Comparison of ENCODE assay signal across 12 mouse cellular contexts in genomic region chr4:57730801-57731598, GRCm38 (mm10). TPM values are rescaled to one million over a fixed set of nuclear protein-coding genes. Genes with fewer than 3 reads are reported as not detected.
A peak's percentile ranks its signal among the peaks of the same experiment; 100 is the strongest.
DNase-seq lines count a peak whose midpoint lies in the region; ATAC-seq and TF ChIP-seq lines count a peak whose summit lies in the region.
"Had no signal": no experiment of that assay in that cellular context is flagged by ENCODE, and none has a peak within 500 bp of the region (broad histone marks: within the 10 kb centered on the region; RNA-seq: fewer than 3 reads in every experiment).

No protein-coding gene starts in this region.

- no peak overlapping the region for H3K4me3 ChIP-seq in gastrocnemius, adult 2 months
- H3K4me3 ChIP-seq in hindbrain, embryonic 11.5 days (ENCODE audit: low read depth, low read length): no peak overlapping the region
- H3K4me3 ChIP-seq: hindbrain, embryonic 13.5 days had no signal

- H3K36me3 ChIP-seq in splenic B cell, adult 2 months (ENCODE audit: control insufficient read depth, insufficient read depth, low read length, poor library complexity, severe bottlenecking): no peaks in the 10 kb centered on the region
- no peaks in the 10 kb centered on the region for H3K36me3 ChIP-seq in hindbrain, embryonic 11.5 days (ENCODE audit: control insufficient read depth, insufficient read depth, low read length)
- H3K36me3 ChIP-seq: hindbrain, embryonic 13.5 days had no signal

- ATAC-seq in erythroid progenitor cell, adult 5-6 weeks (replicated peaks; ENCODE audit: low FRiP score, poor library complexity, severe bottlenecking): no peak
- no peak for ATAC-seq in hindbrain, embryonic 11.5 days (ENCODE audit: low FRiP score)

- 84% methylated on average over 11 of the region's 11 CpGs for WGBS in hindbrain, embryonic 11.5 days

- DNase-seq in gastrocnemius, adult 2 months: no peak
- DNase-seq in gastrocnemius, adult 8-10 months (ENCODE audit: low spot score in 2 of 2): no peak
- peak; percentile 28 for DNase-seq in lung, postnatal 36 days
- DNase-seq in lung, postnatal 25 days (ENCODE audit: low spot score): no peak
- peak; percentile 26 for DNase-seq in brain, adult 2 months (ENCODE audit: low read depth, low spot score)
- DNase-seq in splenic B cell, adult 2 months (ENCODE audit: low read depth, low spot score): peak; percentile 40
- DNase-seq in hindbrain, embryonic 11.5 days (ENCODE audit: low spot score): no peak
- DNase-seq: gastrocnemius, postnatal 36 days; lung, embryonic 14.5 days; retina, postnatal 1 day had no signal

- intact Hi-C loops in gastrocnemius, adult 2 months (cut with DNase I): no loop called here

- H3K9me3 ChIP-seq in hindbrain, embryonic 11.5 days (ENCODE audit: control insufficient read depth, low read length): no peaks in the 10 kb centered on the region
- H3K9me3 ChIP-seq: hindbrain, embryonic 13.5 days had no signal

- no peaks in the 10 kb centered on the region for H3K4me1 ChIP-seq in hindbrain, embryonic 11.5 days (replicated peaks; ENCODE audit: control insufficient read depth, insufficient read depth, low read length)
- H3K4me1 ChIP-seq: hindbrain, embryonic 13.5 days had no signal

- TF ChIP-seq CTCF in gastrocnemius, adult 2 months (IDR thresholded peaks at IDR 0.05): no peak

- no peaks in the 10 kb centered on the region for H3K27me3 ChIP-seq in splenic B cell, adult 2 months (ENCODE audit: control insufficient read depth, insufficient read depth, low read length, poor library complexity, severe bottlenecking)
- H3K27me3 ChIP-seq in hindbrain, embryonic 11.5 days (ENCODE audit: control insufficient read depth, insufficient read depth, low read length): no peaks in the 10 kb centered on the region
- H3K27me3 ChIP-seq: hindbrain, embryonic 13.5 days had no signal

- peak overlapping the region; percentile 38; the same call in 1 of the 2 replicates for H3K27ac ChIP-seq in gastrocnemius, adult 2 months
- no peak overlapping the region for H3K27ac ChIP-seq in hindbrain, embryonic 11.5 days (ENCODE audit: low read depth, low read length)
- H3K27ac ChIP-seq: hindbrain, embryonic 13.5 days had no signal

- no peak overlapping the region for H3K4me2 ChIP-seq in hindbrain, embryonic 11.5 days (replicated peaks; ENCODE audit: low read depth, low read length)
- H3K4me2 ChIP-seq: hindbrain, embryonic 13.5 days; lung, embryonic 14.5 days had no signal

- H3K9ac ChIP-seq in hindbrain, embryonic 11.5 days (ENCODE audit: low read depth, low read length): no peak overlapping the region
- H3K9ac ChIP-seq: hindbrain, embryonic 13.5 days; lung, embryonic 14.5 days had no signal

RNA-seq across cellular contexts. Expression of gene Akap2, which starts 13.5 kb away (rescaled TPM):
- total RNA-seq in gastrocnemius, adult 2 months (2021): 10 to 100 TPM; 28.3 to 42.6 TPM
- 10 to 100 TPM; 16.7 to 33.5 (median 23.6) TPM for total RNA-seq in gastrocnemius, adult 8-10 months (2022)
- not detected in 2 replicates for total RNA-seq in erythroid progenitor cell, adult 5-6 weeks (2015; ENCODE audit: low replicate concordance)
- 0.90 TPM in 1 of 2 replicates, not detected in the other for total RNA-seq in erythroid progenitor cell, adult 5-6 weeks (2017; ENCODE audit: low replicate concordance)
- 30.9 and 38.2 TPM in 2 replicates for polyA plus RNA-seq in hindbrain, embryonic 11.5 days (2014; fragmentation: Nextera tagmentation; extraction: Ambion mirVana)

Comparison
In these comparisons a context has a peak if more than half of its experiments do, and no peak if none do; other contexts are left out.
1. DNase-seq: peak in lung, postnatal 36 days (single experiment), brain, adult 2 months (single experiment) and splenic B cell, adult 2 months (single experiment); none in gastrocnemius, adult 2 months (single experiment), gastrocnemius, adult 8-10 months (0 of 2), lung, postnatal 25 days (single experiment) and hindbrain, embryonic 11.5 days (single experiment).
2. RNA of gene Akap2, which starts 13.5 kb away (total RNA-seq): 28.3 to 42.6 TPM in gastrocnemius, adult 2 months and 16.7 to 33.5 TPM in gastrocnemius, adult 8-10 months; 0.90 TPM in erythroid progenitor cell, adult 5-6 weeks; every median in the first group is over 4 times any median in the second.